Mouse (Mus musculus) CH12.LX (cell line): ENCODE results near the gene Ntrk3. TPM values are rescaled to one million over a fixed set of nuclear protein-coding genes. Genes with fewer than 3 reads are reported as not detected.

Source experiments
- DNase-seq: peaks from one replicate; pipeline ENCODE4 v3.0.0-alpha.2; 2013; ENCODE audit errors: extremely low read depth
- H3K27ac ChIP-seq: 2 replicates; pipeline ENCODE4 v1.5.1; 2012; ENCODE audit warnings: low read depth, mild to moderate bottlenecking, control low read depth, moderate library complexity; ENCODE audit not compliant: insufficient read depth
- H3K27me3 ChIP-seq: replicated peaks from 2 replicates; pipeline ENCODE3; 2012; ENCODE audit warnings: inconsistent platforms
- H3K36me3 ChIP-seq, 2 experiments: replicated peaks in 1 of 2; 2 replicates each; pipeline versions ENCODE3 to v1.6.1; 2012; ENCODE audit warnings: inconsistent platforms in 1 of 2, low read length in 1 of 2, mild to moderate bottlenecking in 1 of 2, mixed read lengths in 1 of 2, moderate library complexity in 1 of 2; ENCODE audit not compliant: control insufficient read depth in 1 of 2, insufficient read depth in 1 of 2
- H3K4me1 ChIP-seq, 2 experiments: 2 replicates each; pipeline ENCODE4 v1.6.1; 2012; ENCODE audit warnings: inconsistent platforms in 1 of 2, moderate library complexity in 1 of 2; ENCODE audit not compliant: insufficient read depth in 2 of 2, control insufficient read depth in 1 of 2
- H3K4me2 ChIP-seq: 2 replicates; pipeline ENCODE4 v1.6.1; 2012; ENCODE audit warnings: low read depth, mild to moderate bottlenecking, control low read depth; ENCODE audit not compliant: poor library complexity, insufficient read depth, severe bottlenecking
- H3K4me3 ChIP-seq, 3 experiments: fragments of 150-350 bp in 1 of 3; sonication (generic) in 1 of 3; replicated peaks in 1 of 3; 2 replicates each; pipeline versions ENCODE3 to v1.5.1; 2011 to 2012; ENCODE audit warnings: low read depth in 2 of 3, low read length in 2 of 3, mild to moderate bottlenecking in 2 of 3, moderate library complexity in 2 of 3, control low read depth in 1 of 3, improper control_type of control experiment in 1 of 3, inconsistent platforms in 1 of 3, mixed read lengths in 1 of 3; ENCODE audit not compliant: poor library complexity in 1 of 3
- H3K79me2 ChIP-seq: replicated peaks from 2 replicates; pipeline ENCODE4 v1.6.1; 2012; ENCODE audit warnings: mild to moderate bottlenecking, moderate library complexity; ENCODE audit not compliant: control insufficient read depth, poor library complexity, insufficient read depth, severe bottlenecking; ENCODE audit errors: extremely low read depth
- H3K9ac ChIP-seq: 2 replicates; pipeline ENCODE4 v1.6.1; 2012; ENCODE audit warnings: low read depth, mild to moderate bottlenecking, control low read depth, moderate library complexity; ENCODE audit not compliant: insufficient read depth
- H3K9me3 ChIP-seq: replicated peaks from 2 replicates; pipeline ENCODE3; 2012; ENCODE audit warnings: low read length, inconsistent platforms, mixed read lengths
- CHD2 ChIP-seq: IDR thresholded peaks from 2 replicates; pipeline ENCODE4 v1.6.1; 2011; ENCODE audit warnings: low read length, improper control_type of control experiment
- CTCF ChIP-seq, 2 experiments: IDR thresholded peaks in 1 of 2; conservative IDR thresholded peaks in 1 of 2; 2 replicates each; pipeline ENCODE4 v1.5.1; 2011 to 2012; ENCODE audit warnings: low read depth in 2 of 2, low read length in 2 of 2, improper control_type of control experiment in 1 of 2, inconsistent platforms in 1 of 2, mild to moderate bottlenecking in 1 of 2, moderate library complexity in 1 of 2
- ELF1 ChIP-seq: IDR thresholded peaks from 2 replicates; pipeline ENCODE4 v1.6.1; 2014; ENCODE audit warnings: low read depth, mild to moderate bottlenecking, inconsistent platforms, low read length, improper control_type of control experiment
- ETS1 ChIP-seq: conservative IDR thresholded peaks from 2 replicates; pipeline ENCODE4 v1.6.1; 2012; ENCODE audit warnings: low read depth, mild to moderate bottlenecking, inconsistent platforms, low read length, improper control_type of control experiment, moderate library complexity
- JUN ChIP-seq: IDR thresholded peaks from 2 replicates; pipeline ENCODE4 v1.6.1; 2011; ENCODE audit warnings: low read depth, mild to moderate bottlenecking, low read length, improper control_type of control experiment, moderate library complexity; ENCODE audit not compliant: insufficient read depth
- JUND ChIP-seq: conservative IDR thresholded peaks from 2 replicates; pipeline ENCODE4 v1.6.1; 2011; ENCODE audit warnings: low read depth, low read length, improper control_type of control experiment
- KAT2A ChIP-seq: IDR thresholded peaks from 2 replicates; pipeline ENCODE4 v1.6.1; 2012; ENCODE audit warnings: low read length, improper control_type of control experiment, inconsistent platforms; ENCODE audit not compliant: insufficient replicate concordance
- MAFK ChIP-seq: IDR thresholded peaks from 2 replicates; pipeline ENCODE4 v1.6.1; 2011; ENCODE audit warnings: low read length, improper control_type of control experiment; ENCODE audit not compliant: insufficient replicate concordance
- MAX ChIP-seq: IDR thresholded peaks from 2 replicates; pipeline ENCODE4 v1.6.1; 2011; ENCODE audit warnings: low read length, improper control_type of control experiment
- MAZ ChIP-seq: IDR thresholded peaks from 2 replicates; pipeline ENCODE4 v1.6.1; 2012; ENCODE audit warnings: low read depth, mild to moderate bottlenecking, inconsistent platforms, low read length, improper control_type of control experiment, moderate library complexity
- MYC ChIP-seq: IDR thresholded peaks from 2 replicates; pipeline ENCODE4 v1.6.1; 2011; ENCODE audit warnings: low read depth, mild to moderate bottlenecking, improper control_type of control experiment, low read length
- NELFE ChIP-seq: IDR thresholded peaks from 2 replicates; pipeline ENCODE4 v1.6.1; 2011; ENCODE audit warnings: low read depth, low read length, improper control_type of control experiment
- NRF1 ChIP-seq: IDR thresholded peaks from 2 replicates; pipeline ENCODE4 v1.6.1; 2014; ENCODE audit warnings: low read depth, mild to moderate bottlenecking, inconsistent platforms, low read length, improper control_type of control experiment, moderate library complexity
- PAX5 ChIP-seq: IDR thresholded peaks from 2 replicates; pipeline ENCODE4 v1.6.1; 2012; ENCODE audit warnings: low read length, inconsistent platforms, mixed read lengths
- POLR2A ChIP-seq: IDR thresholded peaks from 2 replicates; pipeline ENCODE4 v1.6.1; 2011; ENCODE audit warnings: low read depth, mild to moderate bottlenecking, improper control_type of control experiment, low read length
- POLR2AphosphoS2 ChIP-seq: IDR thresholded peaks from 2 replicates; pipeline ENCODE4 v1.6.1; 2011; ENCODE audit warnings: low read depth, low read length, improper control_type of control experiment
- SIN3A ChIP-seq: IDR thresholded peaks from 2 replicates; pipeline ENCODE4 v1.6.1; 2012; ENCODE audit warnings: low read length, improper control_type of control experiment, inconsistent platforms
- SMC3 ChIP-seq: IDR thresholded peaks from 2 replicates; pipeline ENCODE4 v1.6.1; 2011; ENCODE audit warnings: low read depth, low read length, improper control_type of control experiment
- TCF12 ChIP-seq: IDR thresholded peaks from 2 replicates; pipeline ENCODE4 v1.6.1; 2014; ENCODE audit warnings: low read depth, mild to moderate bottlenecking, inconsistent platforms, low read length, improper control_type of control experiment
- USF1 ChIP-seq: IDR thresholded peaks from 2 replicates; pipeline ENCODE4 v1.6.1; 2014; ENCODE audit warnings: low read depth, mild to moderate bottlenecking, inconsistent platforms, low read length, improper control_type of control experiment
- ZKSCAN1 ChIP-seq: IDR thresholded peaks from 2 replicates; pipeline ENCODE4 v1.6.1; 2012; ENCODE audit warnings: low read depth, inconsistent platforms, low read length, improper control_type of control experiment, borderline replicate concordance
- ZMIZ1 ChIP-seq: IDR thresholded peaks from 2 replicates; pipeline ENCODE4 v1.6.1; 2012; ENCODE audit warnings: low read depth, mild to moderate bottlenecking, inconsistent platforms, low read length, improper control_type of control experiment
- ZNF384 ChIP-seq: IDR thresholded peaks from 2 replicates; pipeline ENCODE4 v1.6.1; 2012; ENCODE audit warnings: low read depth, low read length, improper control_type of control experiment, inconsistent platforms
- dilution Hi-C: fragments of 300-500 bp; cut with MboI; formaldehyde crosslinking; loops from 2 replicates; pipeline ENCODE4 v1.14.3; 2020; ENCODE audit warnings: low sequenced_read_pairs; ENCODE audit not compliant: extremely low pct_unique_long_range_greater_than_20kb, extremely low pct_ligation_motif_present
- in situ Hi-C: fragments of 300-500 bp; cut with MboI; formaldehyde crosslinking; loops from 3 replicates; pipeline ENCODE4 v1.14.3; 2019; ENCODE audit warnings: low sequenced_read_pairs, low pct_ligation_motif_present, low pct_unique_long_range_greater_than_20kb, mixed read lengths
- polyA plus RNA-seq: library from polyadenylated mRNA; unstranded; fragments of >175 nt; gene quantifications from 2 replicates; pipeline ENCODE4 v1.2.1, GENCODE M21; 2012; ENCODE audit warnings: low read depth; ENCODE audit not compliant: insufficient read length
- total RNA-seq, 2 experiments: library from RNA; depleted of rRNA; stranded (reverse); fragments of 300-350 nt in 1 of 2; fragments of >200 nt in 1 of 2; gene quantifications; 2 replicates each; pipeline ENCODE4 v1.2.3; 2012 to 2014

The Ntrk3 gene
- total and polyA plus RNA-seq, 3 experiments = 0.21 TPM; not detected in 2

- no peak overlapping the region for H3K4me2 ChIP-seq
Measured at GRCm38 (mm10) chr7:78660832-78661231, 77.0 kb downstream of the Ntrk3 start.

GRCm38 (mm10) chr7:78659846-78660245, 78.0 kb downstream of the Ntrk3 start:
- dilution Hi-C loops = no loop called here
- Histone ChIP-seq H3K9me3 (no peaks in the 10 kb centered on the region), H3K4me3 (no peak overlapping the region), H3K36me3 (no peaks in the 10 kb centered on the region), H3K79me2 (no peaks in the 10 kb centered on the region), H3K4me1 (no peaks in the 10 kb centered on the region), H3K9ac (no peak overlapping the region), H3K4me2 (no peak overlapping the region), H3K27me3 (peaks cover 79% of the 10 kb centered on the region), H3K27ac (no peak overlapping the region)
- no peak for DNase-seq
- TF ChIP-seq POLR2A (no peak), MAFK (no peak), CHD2 (no peak), ELF1 (no peak), JUND (no peak), TCF12 (no peak), CTCF (conservative IDR thresholded peaks at IDR 0.05 in 1 of 2, IDR thresholded peaks at IDR 0.05 in 1 of 2; ENCODE audit: low read depth in 2 of 2, low read length in 2 of 2) (no peak), USF1 (no peak), ZNF384 (no peak), SIN3A (no peak), POLR2AphosphoS2 (no peak), MAX (no peak)
- in situ Hi-C loops = no loop called here

More at GRCm38 (mm10) chr7:78660832-78661231, 77.0 kb downstream of the Ntrk3 start:
- no peak overlapping the region for H3K27ac ChIP-seq
- H3K27me3 ChIP-seq = peaks cover 80% of the 10 kb centered on the region
- no peak overlapping the region for H3K9ac ChIP-seq
- in situ Hi-C loops = no loop called here
- dilution Hi-C loops = no loop called here
- H3K4me1 ChIP-seq = no peaks in the 10 kb centered on the region
- TF ChIP-seq SMC3 (no peak), MAFK (no peak), POLR2AphosphoS2 (no peak), MAX (no peak), KAT2A (no peak), NELFE (no peak), NRF1 (no peak), MYC (no peak), MAZ (no peak), ZMIZ1 (no peak), ELF1 (no peak), SIN3A (no peak), ZKSCAN1 (no peak), ZNF384 (no peak), PAX5 (no peak), JUN (no peak), CTCF (conservative IDR thresholded peaks at IDR 0.05 in 1 of 2, IDR thresholded peaks at IDR 0.05 in 1 of 2; ENCODE audit: low read depth in 2 of 2, low read length in 2 of 2) (no peak), ETS1 (no peak)
- no peaks in the 10 kb centered on the region for H3K36me3 ChIP-seq
- no peaks in the 10 kb centered on the region for H3K9me3 ChIP-seq
- H3K4me3 ChIP-seq = no peak overlapping the region
- no peak for DNase-seq
- no peaks in the 10 kb centered on the region for H3K79me2 ChIP-seq
